Mouse (Mus musculus) ES-E14 (cell line): ENCODE measurements at regions not wholly inside any gene's neighbourhood (a gene's known extent, or its start where the extent isn't known, plus 50 kb on each side); places are given as distances from the start of the nearest gene placed in this dataset.

Experiments
- DNase-seq: peaks from one replicate; pipeline ENCODE4 v3.0.0-alpha.2; 2013; ENCODE audit warnings: low read depth, low spot score
- H3K27ac ChIP-seq: 2 replicates; pipeline ENCODE4 v1.5.1; 2012; ENCODE audit warnings: low read depth, mild to moderate bottlenecking, low read length, moderate library complexity, mixed read lengths; ENCODE audit not compliant: poor library complexity, insufficient read depth, severe bottlenecking
- H3K36me3 ChIP-seq: 2 replicates; pipeline ENCODE4 v1.6.1; 2012; ENCODE audit warnings: mild to moderate bottlenecking, low read length, moderate library complexity, mixed read lengths; ENCODE audit not compliant: control insufficient read depth, poor library complexity, insufficient read depth, severe bottlenecking
- H3K4me1 ChIP-seq, 2 experiments: fragments of 150-350 bp in 1 of 2; sonication (generic) in 1 of 2; 2 replicates each; pipeline ENCODE4 v1.6.1; 2012; ENCODE audit warnings: low read length in 2 of 2, mild to moderate bottlenecking in 1 of 2, mixed read lengths in 1 of 2; ENCODE audit not compliant: control insufficient read depth in 2 of 2, insufficient read depth in 2 of 2, poor library complexity in 1 of 2
- H3K4me3 ChIP-seq, 2 experiments: fragments of 150-350 bp in 1 of 2; sonication (generic) in 1 of 2; 2 replicates each; pipeline ENCODE4 v1.5.1; 2012; ENCODE audit warnings: low read length in 2 of 2, low read depth in 1 of 2, mild to moderate bottlenecking in 1 of 2, mixed read lengths in 1 of 2; ENCODE audit not compliant: insufficient read depth in 1 of 2, poor library complexity in 1 of 2, severe bottlenecking in 1 of 2
- H3K9ac ChIP-seq: 2 replicates; pipeline ENCODE4 v1.6.1; 2012; ENCODE audit warnings: low read depth, mild to moderate bottlenecking, low read length, mixed read lengths; ENCODE audit not compliant: poor library complexity, insufficient read depth, severe bottlenecking
- H3K9me3 ChIP-seq: fragments of 150-350 bp; sonication (generic); 2 replicates; pipeline ENCODE4 v1.6.1; 2012; ENCODE audit warnings: low read depth, mild to moderate bottlenecking, low read length; ENCODE audit not compliant: control insufficient read depth, insufficient read depth
- CHD2 ChIP-seq: IDR thresholded peaks from 2 replicates; pipeline ENCODE4 v1.6.1; 2014; ENCODE audit warnings: mild to moderate bottlenecking, low read depth, low read length, inconsistent platforms
- HCFC1 ChIP-seq: IDR thresholded peaks from 2 replicates; pipeline ENCODE4 v1.6.1; 2012; ENCODE audit warnings: low read length, inconsistent platforms, borderline replicate concordance; ENCODE audit not compliant: insufficient read depth
- MAFK ChIP-seq: IDR thresholded peaks from 2 replicates; pipeline ENCODE4 v1.6.1; 2014; ENCODE audit warnings: mild to moderate bottlenecking, low read depth, low read length, inconsistent platforms; ENCODE audit not compliant: insufficient read depth
- ZC3H11A ChIP-seq: IDR thresholded peaks from 2 replicates; pipeline ENCODE4 v1.6.1; 2012; ENCODE audit warnings: low read depth, mild to moderate bottlenecking, inconsistent platforms, low read length, borderline replicate concordance
- ZNF384 ChIP-seq: IDR thresholded peaks from 2 replicates; pipeline ENCODE4 v1.6.1; 2012; ENCODE audit warnings: low read depth, low read length, inconsistent platforms
- in situ Hi-C, 2 experiments: fragments of 600-800 bp; cut with MboI; formaldehyde crosslinking; loops; one replicate each; pipeline ENCODE4 v1.15.1; 2025; ENCODE audit warnings: low sequenced_read_pairs in 2 of 2, inconsistent platforms in 1 of 2; ENCODE audit not compliant: unreplicated experiment in 2 of 2

DNA sequence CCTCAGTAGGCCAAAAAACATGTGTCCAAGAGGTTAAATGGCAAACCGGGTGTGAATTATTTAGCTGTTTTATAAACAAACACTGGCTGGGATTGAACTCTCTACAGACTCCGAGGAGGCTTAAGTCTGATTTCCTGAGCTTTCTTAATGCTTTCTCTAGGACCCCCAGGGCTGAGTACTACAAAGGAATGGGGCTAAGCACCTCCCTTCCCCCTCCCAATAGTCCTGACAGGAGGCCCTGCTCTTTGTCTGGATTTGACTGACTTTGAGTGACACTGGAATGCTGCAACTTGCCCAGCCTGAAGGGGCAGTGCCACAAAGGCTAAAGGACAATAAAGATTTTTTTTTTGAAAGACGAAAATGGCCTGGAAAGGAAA is 647.1 kb downstream of the Adgrl2 start:
- Histone ChIP-seq H3K4me3 (peak overlapping the region in 1 of 2 experiments; percentile 21; a peak in 1 of 4 replicates), H3K4me1 (0 out of 4 replicates have a peak, but pooled peaks cover 0 to 2% of the 10 kb centered on the region in 2 experiments), H3K27ac (peak overlapping the region; percentile 83; the same call in 1 of the 2 replicates), H3K36me3 (no peaks in the 10 kb centered on the region), H3K9me3 (0 out of 2 replicates have a peak, but pooled peaks cover 2% of the 10 kb centered on the region), H3K9ac (no peak overlapping the region)
- TF ChIP-seq ZC3H11A, result no peak
- no peak for TF ChIP-seq ZNF384
- no peak for TF ChIP-seq HCFC1
- TF ChIP-seq MAFK, result no peak
- TF ChIP-seq CHD2, result no peak
- in situ Hi-C loops, result no loop called here
- peak; percentile 49 for DNase-seq

DNA sequence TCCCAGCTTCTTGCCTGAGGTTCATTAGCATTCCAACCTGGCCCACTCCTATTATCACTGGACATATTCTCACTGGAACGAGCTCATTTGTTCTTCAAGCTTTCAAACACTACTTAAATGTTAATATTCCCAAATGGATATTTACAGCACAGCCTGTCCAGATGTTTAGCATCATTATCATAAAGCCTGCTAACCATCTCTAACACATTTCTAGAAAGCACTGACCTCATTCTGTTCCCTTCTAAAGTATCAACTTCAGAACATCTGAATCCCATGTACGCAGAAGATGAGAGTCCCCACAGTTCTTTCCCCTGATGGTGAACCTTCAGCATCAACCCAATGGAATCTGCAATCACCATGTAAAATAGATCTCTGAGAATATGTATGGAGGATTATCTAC is 651.1 kb downstream of the Adgrl2 start:
- DNase-seq, result no peak

DNA sequence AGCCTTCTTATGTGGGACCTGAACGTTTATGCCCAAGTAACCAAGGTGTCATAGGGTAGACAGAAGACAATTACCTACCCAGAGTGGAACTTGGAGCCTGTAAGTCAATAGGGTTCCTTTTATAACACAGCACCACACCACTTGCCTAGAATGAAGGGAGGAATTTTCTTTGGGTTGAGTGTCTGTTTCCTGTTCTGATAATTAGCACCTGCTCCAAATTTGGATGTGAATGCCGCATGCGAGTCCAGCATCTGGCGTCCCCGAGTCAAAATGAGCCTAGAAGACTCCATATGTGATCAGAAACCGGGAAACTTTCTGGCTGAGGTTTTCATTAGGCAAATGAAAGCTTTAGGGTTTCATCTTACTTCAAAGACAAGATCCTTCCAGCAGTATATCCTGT is 653.7 kb downstream of the Adgrl2 start:
- H3K4me1 ChIP-seq, result peaks cover 0 to 2% of the 10 kb centered on the region in 2 experiments; a peak in 1 of 4 replicates
- H3K9me3 ChIP-seq, result no peaks in the 10 kb centered on the region
- in situ Hi-C loops, result no loop called here
- no peak for DNase-seq
- H3K36me3 ChIP-seq, result no peaks in the 10 kb centered on the region
- no peak overlapping the region for H3K4me3 ChIP-seq
- TF ChIP-seq MAFK (no peak), ZC3H11A (no peak), HCFC1 (no peak), CHD2 (no peak), ZNF384 (no peak)
- H3K27ac ChIP-seq, result no peak overlapping the region
- no peak overlapping the region for H3K9ac ChIP-seq

More for the DNA sequence above, 651.1 kb downstream of the Adgrl2 start:
- Histone ChIP-seq H3K9ac (no peak overlapping the region), H3K36me3 (no peaks in the 10 kb centered on the region), H3K9me3 (no peaks in the 10 kb centered on the region), H3K4me1 (peaks cover 2% of the 10 kb centered on the region in 2 experiments; a peak in 1 of 4 replicates), H3K27ac (no peak overlapping the region), H3K4me3 (no peak overlapping the region)
- no peak for TF ChIP-seq MAFK
- no peak for TF ChIP-seq ZC3H11A
- in situ Hi-C loops, result no loop called here

DNA sequence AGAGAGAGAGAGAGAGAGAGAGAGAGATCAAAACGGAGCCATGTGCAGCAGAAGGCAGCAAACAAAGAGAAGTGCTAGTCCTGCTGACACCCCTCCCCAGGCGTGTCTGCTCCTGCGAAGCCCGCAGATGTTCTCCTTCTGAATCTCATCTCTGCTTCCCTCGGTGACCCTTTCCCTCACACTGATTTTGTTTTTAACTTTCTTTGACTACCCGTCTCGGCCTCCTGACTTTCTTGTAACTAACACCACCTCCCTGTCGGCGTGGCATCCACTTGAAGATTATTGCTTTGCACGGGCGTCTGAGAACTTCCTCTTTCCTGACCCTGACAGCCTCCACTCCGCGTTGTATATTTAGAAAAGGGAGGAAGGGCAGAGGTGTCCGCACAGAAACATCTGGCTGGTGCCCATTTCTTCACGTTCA is 654.3 kb downstream of the Adgrl2 start:
- in situ Hi-C loops, result no loop called here
- DNase-seq, result no peak
- H3K27ac ChIP-seq, result no peak overlapping the region
- H3K9me3 ChIP-seq, result no peaks in the 10 kb centered on the region
- H3K4me1 ChIP-seq, result peaks cover 0 to 2% of the 10 kb centered on the region in 2 experiments; a peak in 1 of 4 replicates
- no peaks in the 10 kb centered on the region for H3K36me3 ChIP-seq
- TF ChIP-seq MAFK (no peak), ZC3H11A (no peak), HCFC1 (no peak), CHD2 (no peak), ZNF384 (no peak)
- H3K9ac ChIP-seq, result no peak overlapping the region
- no peak overlapping the region for H3K4me3 ChIP-seq

DNA sequence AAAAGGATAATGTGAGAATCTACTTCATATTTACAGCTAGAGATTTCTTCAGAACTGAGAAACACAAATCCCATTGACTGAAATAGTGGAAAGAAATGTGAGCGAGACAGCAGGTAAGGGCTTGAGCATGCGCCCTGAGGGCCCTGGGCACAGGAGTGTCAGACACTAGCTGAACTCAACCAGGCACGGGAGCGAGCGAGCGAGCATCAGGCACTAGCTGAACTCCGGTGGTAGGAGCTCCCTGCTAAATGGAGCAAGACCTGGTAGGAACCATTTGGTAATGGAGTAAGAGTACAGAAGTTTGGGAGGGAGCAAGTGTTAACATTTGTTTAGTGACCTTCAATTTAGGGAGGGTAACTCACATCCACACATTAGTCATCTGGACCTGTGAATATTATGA is 654.7 kb downstream of the Adgrl2 start:
- Histone ChIP-seq H3K27ac (no peak overlapping the region), H3K4me3 (no peak overlapping the region), H3K4me1 (peaks cover 0 to 2% of the 10 kb centered on the region in 2 experiments; a peak in 1 of 4 replicates), H3K9ac (no peak overlapping the region), H3K9me3 (no peaks in the 10 kb centered on the region), H3K36me3 (no peaks in the 10 kb centered on the region)
- in situ Hi-C loops, result no loop called here
- no peak for DNase-seq
- TF ChIP-seq ZC3H11A (no peak), CHD2 (no peak), ZNF384 (no peak), HCFC1 (no peak), MAFK (no peak)
